Mouse (Mus musculus) embryonic facial prominence, embryonic 12.5 days (tissue): ENCODE data around the gene C1qtnf3. TPM values are rescaled to one million over a fixed set of nuclear protein-coding genes. Genes with fewer than 3 reads are reported as not detected.

Experiments
- ATAC-seq: fragments of 200-750 bp; cut with Nextera tagmentation; 2 replicates; pipeline ENCODE4 v1.8.0; 2017; ENCODE audit not compliant: insufficient number of reproducible peaks, insufficient read depth, low FRiP score, low TSS enrichment
- H3K27ac ChIP-seq: fragments of 300-500 bp; sonication (generic); 2 replicates; pipeline ENCODE4 v1.5.1; 2016; ENCODE audit warnings: mild to moderate bottlenecking
- H3K27me3 ChIP-seq: fragments of 300-500 bp; sonication (generic); 2 replicates; pipeline ENCODE4 v1.6.1; 2016; ENCODE audit warnings: mild to moderate bottlenecking, moderate library complexity
- H3K36me3 ChIP-seq: fragments of 300-500 bp; sonication (generic); 2 replicates; pipeline ENCODE4 v1.6.1; 2016; ENCODE audit warnings: mild to moderate bottlenecking
- H3K4me1 ChIP-seq: fragments of 300-500 bp; sonication (generic); 2 replicates; pipeline ENCODE4 v1.6.1; 2016
- H3K4me2 ChIP-seq: fragments of 300-500 bp; sonication (generic); replicated peaks from 2 replicates; pipeline ENCODE4 v1.6.1; 2016; ENCODE audit warnings: mild to moderate bottlenecking, moderate library complexity
- H3K4me3 ChIP-seq: fragments of 300-500 bp; sonication (generic); 2 replicates; pipeline ENCODE4 v1.5.1; 2016; ENCODE audit warnings: mild to moderate bottlenecking
- H3K9ac ChIP-seq: fragments of 300-500 bp; sonication (generic); 2 replicates; pipeline ENCODE4 v1.6.1; 2016; ENCODE audit warnings: mild to moderate bottlenecking, moderate library complexity
- H3K9me3 ChIP-seq: fragments of 300-500 bp; sonication (generic); 2 replicates; pipeline ENCODE4 v1.6.1; 2016; ENCODE audit warnings: mild to moderate bottlenecking, moderate library complexity
- WGBS: fragments of 180-500 bp; shearing (Covaris S2); methylation state at CpG from one replicate; pipeline ENCODE4 v1.1.7; 2016; 5-methylcytosine and 5-hydroxymethylcytosine counted together
- polyA plus RNA-seq: library from polyadenylated mRNA; unstranded; fragments of >200 nt; fragmentation: Nextera tagmentation; extraction: Ambion mirVana; gene quantifications from 2 replicates; pipeline ENCODE4 v1.2.1, GENCODE M21; 2016

C1qtnf3 gene
- polyA plus RNA-seq, 1 experiment from 2014 or later = 6.1 TPM

GRCm38 (mm10) chr15:11000421-11000820 is 48.3 kb downstream of the C1qtnf3 start, which contains the start of gene Slc45a2:
TSS of gene Slc45a2 (plus strand) at chr15:11000721.
- WGBS = 55% methylated on average over 7 of the region's 7 CpGs
- Histone ChIP-seq H3K4me1 (no peaks in the 10 kb centered on the region), H3K4me3 (no peak within 1 kb of the TSS), H3K4me2 (no peak within 1 kb of the TSS), H3K27me3 (no peaks in the 10 kb centered on the region), H3K9me3 (no peaks in the 10 kb centered on the region), H3K27ac (no peak within 1 kb of the TSS), H3K9ac (no peak within 1 kb of the TSS), H3K36me3 (0 out of 2 replicates have a peak, but pooled peaks cover 4% of the 10 kb centered on the region)
- no peak for ATAC-seq

- Histone ChIP-seq H3K4me3 (no peak overlapping the region), H3K36me3 (no peaks in the 10 kb centered on the region), H3K4me1 (no peaks in the 10 kb centered on the region), H3K4me2 (no peak overlapping the region), H3K27ac (no peak overlapping the region), H3K27me3 (no peaks in the 10 kb centered on the region), H3K9ac (no peak overlapping the region), H3K9me3 (no peaks in the 10 kb centered on the region)
- no peak for ATAC-seq
- WGBS = 76% methylated on average over 4 of the region's 4 CpGs
These were observed 51.7 kb downstream of the C1qtnf3 start for GRCm38 (mm10) chr15:11003791-11004190.

GRCm38 (mm10) chr15:11004646-11005045 is 52.5 kb downstream of the C1qtnf3 start:
- H3K4me3 ChIP-seq = no peak overlapping the region
- H3K9me3 ChIP-seq = no peaks in the 10 kb centered on the region
- 75% methylated on average over 6 of the region's 6 CpGs for whole genome bisulfite sequencing
- H3K36me3 ChIP-seq = no peaks in the 10 kb centered on the region
- ATAC-seq = no peak
- no peak overlapping the region for H3K27ac ChIP-seq
- H3K27me3 ChIP-seq = no peaks in the 10 kb centered on the region
- H3K4me1 ChIP-seq = no peaks in the 10 kb centered on the region
- no peak overlapping the region for H3K9ac ChIP-seq
- H3K4me2 ChIP-seq = no peak overlapping the region

DNA sequence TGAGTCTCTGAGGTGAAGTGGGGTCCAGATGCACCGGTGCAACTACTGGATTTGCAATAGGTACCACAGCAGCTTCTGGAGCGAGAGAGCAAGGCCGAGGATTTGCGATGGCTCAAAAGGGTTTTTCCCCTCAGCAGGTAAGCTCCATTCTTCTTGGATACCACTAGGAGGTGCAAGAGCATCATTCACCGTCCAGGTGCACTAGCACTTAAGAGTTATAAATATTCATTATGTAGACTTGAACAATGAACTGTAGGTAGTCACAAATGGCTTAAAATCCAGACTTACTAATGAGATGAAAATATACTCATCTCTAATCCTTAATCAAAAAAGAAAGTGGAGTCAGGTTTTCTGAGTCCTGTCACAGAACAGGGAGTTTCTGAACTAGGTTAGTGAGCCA is 56.6 kb downstream of the C1qtnf3 start:
- no peak overlapping the region for H3K9ac ChIP-seq
- H3K27me3 ChIP-seq = no peaks in the 10 kb centered on the region
- H3K27ac ChIP-seq = no peak overlapping the region
- 20% methylated on average over 5 of the region's 5 CpGs for WGBS
- H3K4me3 ChIP-seq = no peak overlapping the region
- no peak overlapping the region for H3K4me2 ChIP-seq
- no peaks in the 10 kb centered on the region for H3K36me3 ChIP-seq
- no peak for ATAC-seq
- no peaks in the 10 kb centered on the region for H3K4me1 ChIP-seq
- H3K9me3 ChIP-seq = no peaks in the 10 kb centered on the region

GRCm38 (mm10) chr15:11010976-11011548 is 58.9 kb downstream of the C1qtnf3 start:
- Histone ChIP-seq H3K9ac (no peak overlapping the region), H3K36me3 (no peaks in the 10 kb centered on the region), H3K27me3 (no peaks in the 10 kb centered on the region), H3K4me2 (no peak overlapping the region), H3K4me1 (no peaks in the 10 kb centered on the region), H3K4me3 (no peak overlapping the region), H3K27ac (no peak overlapping the region), H3K9me3 (no peaks in the 10 kb centered on the region)
- ATAC-seq = no peak
- WGBS = 89% methylated on average over 11 of the region's 11 CpGs

- H3K36me3 ChIP-seq = no peaks in the 10 kb centered on the region
- H3K27me3 ChIP-seq = no peaks in the 10 kb centered on the region
- H3K4me2 ChIP-seq = no peak overlapping the region
- 38% methylated on average over 2 of the region's 2 CpGs for WGBS
- H3K4me3 ChIP-seq = no peak overlapping the region
- H3K9ac ChIP-seq = no peak overlapping the region
- no peaks in the 10 kb centered on the region for H3K4me1 ChIP-seq
- ATAC-seq = no peak
- no peaks in the 10 kb centered on the region for H3K9me3 ChIP-seq
- no peak overlapping the region for H3K27ac ChIP-seq
These were observed 62.8 kb downstream of the C1qtnf3 start for GRCm38 (mm10) chr15:11014931-11015330.

DNA sequence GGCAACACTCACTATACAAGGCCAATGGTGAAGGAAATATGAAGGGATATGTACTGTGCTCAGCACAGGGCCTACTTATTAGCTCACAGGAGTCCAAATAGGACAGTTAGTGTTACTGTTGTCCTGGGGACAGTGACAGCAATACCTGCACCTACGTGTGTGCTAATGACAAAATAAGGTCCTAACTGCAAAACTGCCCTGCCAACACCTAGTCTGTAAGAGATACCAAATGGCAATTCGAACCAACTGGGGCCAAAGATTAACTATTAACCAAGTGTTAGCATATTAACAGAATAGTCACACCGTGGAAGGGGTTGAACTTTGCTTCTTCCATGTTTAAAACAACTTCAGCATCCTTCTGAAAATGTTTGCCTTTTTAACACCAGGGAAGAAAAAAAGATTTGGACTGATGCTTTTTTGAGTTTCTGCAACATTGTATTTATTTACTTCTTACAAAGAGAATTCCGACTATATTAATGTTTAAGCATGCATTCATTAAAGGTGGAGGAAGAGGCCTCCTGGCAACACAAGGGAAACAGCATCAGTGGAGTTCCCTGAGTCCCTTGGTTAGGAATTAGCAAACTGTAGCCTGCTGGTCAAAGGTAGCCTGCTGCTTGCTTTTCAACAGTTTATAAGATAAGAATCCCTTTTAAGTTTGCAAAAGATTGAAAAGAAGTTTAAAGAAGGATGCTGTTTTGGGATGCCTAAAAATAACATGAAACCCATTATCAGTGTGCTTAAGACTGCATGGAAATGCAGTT is 74.8 kb downstream of the C1qtnf3 start:
- no peak for ATAC-seq
- Histone ChIP-seq H3K9ac (no peak overlapping the region), H3K4me3 (no peak overlapping the region)

More for the DNA sequence above, 74.8 kb downstream of the C1qtnf3 start:
- no peak overlapping the region for H3K4me2 ChIP-seq
- H3K36me3 ChIP-seq = no peaks in the 10 kb centered on the region
- 79% methylated on average over 4 of the region's 4 CpGs for WGBS
- no peaks in the 10 kb centered on the region for H3K4me1 ChIP-seq
- no peaks in the 10 kb centered on the region for H3K27me3 ChIP-seq
- H3K9me3 ChIP-seq = no peaks in the 10 kb centered on the region
- H3K27ac ChIP-seq = no peak overlapping the region

Other genes starting within 250 kb of the C1qtnf3 start
- 85.6 and 89.7 TPM in 2 replicates for gene Rai14, start 237.7 kb upstream of the C1qtnf3 start, polyA plus RNA-seq
- 18.0 and 21.2 TPM in 2 replicates for gene Amacr, start 29.4 kb downstream of the C1qtnf3 start, polyA plus RNA-seq
- gene Slc45a2, start 48.4 kb downstream of the C1qtnf3 start, polyA plus RNA-seq = 0.74 and 1.3 TPM in 2 replicates
- gene Rxfp3, start 85.7 kb downstream of the C1qtnf3 start, polyA plus RNA-seq = 2.6 and 2.8 TPM in 2 replicates
- gene Adamts12, start 112.5 kb downstream of the C1qtnf3 start, polyA plus RNA-seq = 3.4 TPM in 2 replicates